Mouse (Mus musculus): Measurements from ENCODE around the gene Vamp9. TPM values are rescaled to one million over a fixed set of nuclear protein-coding genes. Genes with fewer than 3 reads are reported as not detected.

The Vamp9 gene
- 2.9 and 3.7 TPM in 2 replicates for polyA plus RNA-seq (2012; rRNA removed)

DNA sequence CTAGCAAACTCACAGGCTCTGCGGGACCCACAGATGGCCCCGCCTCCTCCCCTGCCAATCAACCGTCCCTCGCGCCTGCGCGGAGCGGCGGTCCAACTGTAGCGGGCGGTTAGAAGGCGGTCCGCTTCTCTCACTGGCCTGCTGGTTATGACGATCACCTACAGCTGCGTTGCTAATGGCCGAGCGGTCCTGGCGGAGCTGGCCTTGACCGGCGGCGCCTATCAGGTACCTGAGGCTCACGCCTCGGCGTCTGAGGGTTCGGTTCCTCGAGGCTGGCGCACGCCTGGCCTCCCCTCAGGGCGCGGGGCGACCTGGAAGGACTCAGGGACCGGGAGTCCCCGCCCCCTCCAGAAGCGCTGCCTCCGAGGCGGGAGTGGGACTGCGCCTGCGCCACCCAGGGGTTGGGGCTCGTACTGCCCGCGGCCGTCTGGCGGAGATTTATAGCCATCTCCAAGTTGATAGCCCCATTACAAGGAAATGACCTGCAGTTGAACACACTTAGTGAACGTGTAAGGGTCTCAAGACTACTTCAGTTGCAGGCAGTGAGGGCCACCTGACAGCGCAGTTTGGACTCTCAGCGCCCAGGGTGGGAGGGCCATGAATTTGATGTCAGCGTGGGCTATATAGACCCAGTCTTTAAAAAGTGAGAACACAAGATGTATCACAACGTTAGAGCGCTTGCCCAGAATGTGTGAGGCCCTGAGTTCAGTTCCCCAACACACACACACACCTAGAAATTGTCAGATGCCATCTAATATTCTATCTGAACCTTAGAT is at the start of gene Vamp9:
Gene Vamp9, plus strand, starts transcription at position 74 of the 776 bp plus-strand sequence.
- Histone ChIP-seq H3K36me3 (ENCODE audit: control insufficient read depth, insufficient read depth, low read length) (no peaks in the 10 kb centered on the region), H3K27ac (ENCODE audit: control insufficient read depth, insufficient read depth, low read depth, low read length) (peak within 1 kb of the TSS; percentile 98), H3K4me1 (ENCODE audit: control insufficient read depth, insufficient read depth, low read length) (peaks cover 4% of the 10 kb centered on the region), H3K4me3 (ENCODE audit: control insufficient read depth, low read depth, low read length) (peak within 1 kb of the TSS; percentile 95), H3K27me3 (ENCODE audit: control insufficient read depth, insufficient read depth, low read length) (no peaks in the 10 kb centered on the region)
- TF ChIP-seq POLR2A (IDR thresholded peaks at IDR 0.05; ENCODE audit: control insufficient read depth, low read depth, low read length) = peak; percentile 70
- no peak for TF ChIP-seq CTCF (IDR thresholded peaks at IDR 0.05; ENCODE audit: control insufficient read depth, insufficient read depth, insufficient replicate concordance, low read depth, low read length)

DNA sequence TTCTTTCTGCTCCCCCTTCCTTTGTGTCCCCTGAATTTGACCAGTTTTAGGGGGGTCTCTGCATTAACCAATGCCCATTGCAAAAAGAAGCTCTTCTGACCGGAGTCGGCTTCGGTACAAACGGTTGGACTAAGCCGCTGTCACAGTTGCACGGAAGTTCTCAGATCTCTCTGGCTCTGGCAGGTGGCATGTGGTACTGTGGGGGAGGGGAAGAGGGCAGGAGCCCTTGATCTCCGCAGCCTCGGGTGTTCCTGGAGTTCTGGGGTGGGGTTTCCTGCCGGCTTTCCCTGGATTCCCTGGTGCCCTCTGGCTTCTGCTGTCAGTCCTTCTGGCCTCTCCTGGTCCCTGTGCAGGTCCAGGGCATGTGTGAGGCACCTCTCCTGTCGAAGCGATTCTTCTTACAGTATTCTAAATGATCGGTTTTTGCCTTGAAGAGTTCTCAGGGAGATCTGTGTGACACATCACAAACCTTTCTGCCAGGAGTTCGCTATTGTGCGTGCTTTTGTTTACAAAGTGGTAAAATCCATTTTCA is 48.9 kb upstream of the Vamp9 start:
- TF ChIP-seq CTCF (IDR thresholded peaks at IDR 0.05; ENCODE audit: control insufficient read depth, insufficient read depth, insufficient replicate concordance, low read depth, low read length) = no peak
- no peak for TF ChIP-seq POLR2A (IDR thresholded peaks at IDR 0.05; ENCODE audit: control insufficient read depth, low read depth, low read length)
- Histone ChIP-seq H3K27ac (ENCODE audit: control insufficient read depth, insufficient read depth, low read depth, low read length) (peak overlapping the region; percentile 90), H3K36me3 (ENCODE audit: control insufficient read depth, insufficient read depth, low read length) (no peaks in the 10 kb centered on the region), H3K27me3 (ENCODE audit: control insufficient read depth, insufficient read depth, low read length) (no peaks in the 10 kb centered on the region), H3K4me3 (ENCODE audit: control insufficient read depth, low read depth, low read length) (peak overlapping the region; percentile 87), H3K4me1 (ENCODE audit: control insufficient read depth, insufficient read depth, low read length) (peaks cover 13% of the 10 kb centered on the region)

GRCm38 (mm10) chr5:99859637-99860433 is 46.2 kb upstream of the Vamp9 start:
- no peak overlapping the region for H3K27ac ChIP-seq (ENCODE audit: control insufficient read depth, insufficient read depth, low read depth, low read length)

DNA sequence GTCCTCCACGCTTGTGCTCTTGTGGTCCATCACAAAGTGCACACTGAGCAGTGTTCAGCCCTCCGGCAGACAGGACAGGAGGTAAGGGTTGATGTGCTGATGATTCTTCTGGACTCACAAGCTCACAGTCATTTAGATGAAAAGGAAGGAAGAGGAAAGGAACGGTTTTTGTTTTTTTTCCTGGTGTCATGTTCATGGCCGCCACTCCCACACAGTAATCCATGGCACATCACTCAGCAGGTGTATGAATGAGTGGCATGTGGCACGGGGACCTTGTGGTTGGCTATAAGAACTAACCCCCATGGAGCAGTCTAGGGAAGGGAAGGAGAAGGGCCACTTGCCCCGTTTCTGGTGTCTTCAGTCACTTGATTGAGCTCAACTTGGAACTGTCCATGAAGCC is 44.2 kb upstream of the Vamp9 start:
- Histone ChIP-seq H3K36me3 (ENCODE audit: control insufficient read depth, insufficient read depth, low read length) (no peaks in the 10 kb centered on the region), H3K4me1 (ENCODE audit: control insufficient read depth, insufficient read depth, low read length) (peaks cover 17% of the 10 kb centered on the region), H3K27ac (ENCODE audit: control insufficient read depth, insufficient read depth, low read depth, low read length) (no peak overlapping the region), H3K27me3 (ENCODE audit: control insufficient read depth, insufficient read depth, low read length) (no peaks in the 10 kb centered on the region), H3K4me3 (ENCODE audit: control insufficient read depth, low read depth, low read length) (no peak overlapping the region)
- TF ChIP-seq CTCF (IDR thresholded peaks at IDR 0.05; ENCODE audit: control insufficient read depth, insufficient read depth, insufficient replicate concordance, low read depth, low read length) (no peak), POLR2A (IDR thresholded peaks at IDR 0.05; ENCODE audit: control insufficient read depth, low read depth, low read length) (no peak)

More at GRCm38 (mm10) chr5:99859637-99860433, 46.2 kb upstream of the Vamp9 start:
- Histone ChIP-seq H3K36me3 (ENCODE audit: control insufficient read depth, insufficient read depth, low read length) (no peaks in the 10 kb centered on the region), H3K27me3 (ENCODE audit: control insufficient read depth, insufficient read depth, low read length) (no peaks in the 10 kb centered on the region), H3K4me3 (ENCODE audit: control insufficient read depth, low read depth, low read length) (no peak overlapping the region), H3K4me1 (ENCODE audit: control insufficient read depth, insufficient read depth, low read length) (peaks cover 23% of the 10 kb centered on the region)
- no peak for TF ChIP-seq CTCF (IDR thresholded peaks at IDR 0.05; ENCODE audit: control insufficient read depth, insufficient read depth, insufficient replicate concordance, low read depth, low read length)
- TF ChIP-seq POLR2A (IDR thresholded peaks at IDR 0.05; ENCODE audit: control insufficient read depth, low read depth, low read length) = no peak

GRCm38 (mm10) chr5:99863656-99864380 is 42.2 kb upstream of the Vamp9 start:
- Histone ChIP-seq H3K36me3 (ENCODE audit: control insufficient read depth, insufficient read depth, low read length) (no peaks in the 10 kb centered on the region), H3K27ac (ENCODE audit: control insufficient read depth, insufficient read depth, low read depth, low read length) (no peak overlapping the region), H3K4me3 (ENCODE audit: control insufficient read depth, low read depth, low read length) (peak overlapping the region; percentile 6; the same call in 1 of the 2 replicates), H3K4me1 (ENCODE audit: control insufficient read depth, insufficient read depth, low read length) (peaks cover 15% of the 10 kb centered on the region), H3K27me3 (ENCODE audit: control insufficient read depth, insufficient read depth, low read length) (no peaks in the 10 kb centered on the region)
- no peak for TF ChIP-seq CTCF (IDR thresholded peaks at IDR 0.05; ENCODE audit: control insufficient read depth, insufficient read depth, insufficient replicate concordance, low read depth, low read length)
- no peak for TF ChIP-seq POLR2A (IDR thresholded peaks at IDR 0.05; ENCODE audit: control insufficient read depth, low read depth, low read length)

GRCm38 (mm10) chr5:99865779-99866178 is 40.3 kb upstream of the Vamp9 start:
- no peaks in the 10 kb centered on the region for H3K27me3 ChIP-seq (ENCODE audit: control insufficient read depth, insufficient read depth, low read length)
- H3K36me3 ChIP-seq (ENCODE audit: control insufficient read depth, insufficient read depth, low read length) = no peaks in the 10 kb centered on the region
- H3K4me1 ChIP-seq (ENCODE audit: control insufficient read depth, insufficient read depth, low read length) = peaks cover 17% of the 10 kb centered on the region
- H3K4me3 ChIP-seq (ENCODE audit: control insufficient read depth, low read depth, low read length) = no peak overlapping the region
- TF ChIP-seq POLR2A (IDR thresholded peaks at IDR 0.05; ENCODE audit: control insufficient read depth, low read depth, low read length) = no peak
- TF ChIP-seq CTCF (IDR thresholded peaks at IDR 0.05; ENCODE audit: control insufficient read depth, insufficient read depth, insufficient replicate concordance, low read depth, low read length) = no peak
- no peak overlapping the region for H3K27ac ChIP-seq (ENCODE audit: control insufficient read depth, insufficient read depth, low read depth, low read length)

Data from testis, adult 2 months (tissue).